Mouse (Mus musculus): Measurements from ENCODE around the gene Trim67. TPM values are rescaled to one million over a fixed set of nuclear protein-coding genes. Genes with fewer than 3 reads are reported as not detected.

Trim67 gene
- polyA plus RNA-seq, 1 experiment from 2014 or later = 0.64 TPM

DNA sequence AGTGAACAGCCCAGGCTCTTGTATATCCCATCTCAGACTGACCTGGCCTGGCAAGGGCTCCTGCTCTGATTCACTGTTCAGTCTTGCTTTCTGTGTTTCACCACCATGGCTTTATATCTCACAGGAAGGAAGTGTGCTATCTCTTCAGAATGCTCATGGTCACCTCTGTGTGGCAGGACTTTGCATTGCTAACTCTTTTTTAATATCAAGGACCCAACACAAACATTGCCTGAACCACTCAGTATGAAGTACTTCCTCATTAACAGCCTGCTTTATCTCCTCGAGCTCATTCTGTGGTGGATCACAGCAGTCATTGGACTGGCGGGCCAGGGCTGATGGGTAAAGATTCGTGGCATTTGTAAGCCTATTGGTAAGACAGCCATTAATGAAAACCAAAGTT is 73.8 kb downstream of the Trim67 start:
- no peak overlapping the region for H3K4me2 ChIP-seq (replicated peaks)
- H3K36me3 ChIP-seq = peaks cover 6% of the 10 kb centered on the region; the same call in 1 of the 2 replicates
- 67% methylated on average over 3 of the region's 3 CpGs for WGBS
- no peak overlapping the region for H3K4me3 ChIP-seq (replicated peaks)
- no peak overlapping the region for H3K9ac ChIP-seq
- H3K27ac ChIP-seq = no peak overlapping the region
- ATAC-seq = no peak
- H3K4me1 ChIP-seq (replicated peaks) = peaks cover 4% of the 10 kb centered on the region; the same call in 1 of the 2 replicates
- no peaks in the 10 kb centered on the region for H3K9me3 ChIP-seq
- no peaks in the 10 kb centered on the region for H3K27me3 ChIP-seq (replicated peaks)

DNA sequence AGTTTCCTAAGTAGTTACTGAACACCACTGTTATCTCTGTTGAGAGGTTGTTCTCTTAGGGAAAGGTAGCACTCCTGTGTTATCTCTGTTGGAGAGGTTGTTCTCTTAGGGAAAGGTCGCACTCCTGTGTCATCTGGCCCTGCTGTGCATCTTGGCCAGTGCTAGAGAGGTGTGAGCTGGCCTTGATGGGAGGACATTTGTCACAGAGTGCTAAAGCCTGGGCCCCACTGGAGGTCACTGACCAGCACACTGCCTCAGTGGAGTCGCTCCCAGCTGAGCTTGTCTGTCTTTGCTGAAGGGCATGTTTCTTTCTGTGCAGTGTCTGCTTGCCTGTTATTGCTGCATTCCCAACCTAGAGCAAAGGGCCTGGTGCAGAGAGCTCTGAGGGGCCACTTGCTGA is 74.2 kb downstream of the Trim67 start:
- H3K9me3 ChIP-seq = no peaks in the 10 kb centered on the region
- H3K9ac ChIP-seq = no peak overlapping the region
- peaks cover 4% of the 10 kb centered on the region; the same call in 1 of the 2 replicates for H3K4me1 ChIP-seq (replicated peaks)
- 49% methylated on average over 2 of the region's 2 CpGs for WGBS
- ATAC-seq = no peak
- no peaks in the 10 kb centered on the region for H3K27me3 ChIP-seq (replicated peaks)
- H3K4me2 ChIP-seq (replicated peaks) = no peak overlapping the region
- H3K36me3 ChIP-seq = peaks cover 8% of the 10 kb centered on the region
- no peak overlapping the region for H3K27ac ChIP-seq
- H3K4me3 ChIP-seq (replicated peaks) = no peak overlapping the region

DNA sequence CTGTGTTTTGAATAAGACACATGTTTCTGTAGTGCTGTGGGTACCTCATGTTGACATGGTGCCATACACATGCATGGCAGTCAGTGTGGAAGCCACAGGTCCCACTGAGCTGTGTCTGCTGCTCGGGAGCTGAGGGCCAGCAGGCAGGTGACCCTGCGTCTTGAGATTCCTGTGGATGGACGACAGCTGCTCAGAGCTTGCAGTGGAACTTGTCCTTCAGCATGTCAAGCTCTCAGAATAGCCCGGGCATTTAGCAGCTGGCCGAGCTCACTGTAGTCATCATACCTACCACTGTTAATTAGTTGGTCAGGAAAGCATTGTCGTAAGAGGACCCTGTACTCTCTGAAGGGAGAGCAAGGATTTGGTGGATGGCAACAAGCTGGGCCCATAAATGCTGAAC is 76.8 kb downstream of the Trim67 start:
- Histone ChIP-seq H3K4me2 (replicated peaks) (no peak overlapping the region), H3K9ac (no peak overlapping the region), H3K27me3 (replicated peaks) (no peaks in the 10 kb centered on the region), H3K4me1 (replicated peaks) (no peaks in the 10 kb centered on the region; the same call in 1 of the 2 replicates), H3K4me3 (replicated peaks) (no peak overlapping the region), H3K36me3 (peaks cover 25% of the 10 kb centered on the region), H3K9me3 (no peaks in the 10 kb centered on the region), H3K27ac (no peak overlapping the region)
- 76% methylated on average over 6 of the region's 6 CpGs for WGBS
- ATAC-seq = no peak

DNA sequence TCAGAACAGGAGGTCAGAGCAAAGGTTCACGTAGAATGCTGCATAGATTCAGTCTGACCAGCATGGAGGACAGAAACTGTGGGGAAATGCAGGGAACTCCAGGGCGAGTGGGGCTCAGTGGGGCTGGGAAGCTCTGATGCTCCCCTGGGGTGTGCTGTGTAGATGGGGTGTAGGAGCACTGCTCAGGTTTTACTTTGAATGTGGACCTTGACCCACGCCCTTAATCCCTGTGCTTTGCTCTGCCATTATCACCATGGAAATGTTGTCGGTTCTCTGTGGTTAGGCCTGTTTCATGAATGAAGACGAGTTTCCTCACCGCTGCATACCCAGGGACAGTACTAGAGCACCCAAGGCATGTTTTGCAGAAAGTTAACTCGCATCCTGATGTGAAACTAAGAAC is 78.6 kb downstream of the Trim67 start:
- Histone ChIP-seq H3K36me3 (peaks cover 32% of the 10 kb centered on the region), H3K4me3 (replicated peaks) (no peak overlapping the region), H3K4me2 (replicated peaks) (no peak overlapping the region), H3K9ac (no peak overlapping the region), H3K9me3 (no peaks in the 10 kb centered on the region), H3K27ac (no peak overlapping the region), H3K27me3 (replicated peaks) (no peaks in the 10 kb centered on the region), H3K4me1 (replicated peaks) (no peaks in the 10 kb centered on the region)
- 72% methylated on average over 7 of the region's 7 CpGs for WGBS
- peak; percentile 65 for ATAC-seq

DNA sequence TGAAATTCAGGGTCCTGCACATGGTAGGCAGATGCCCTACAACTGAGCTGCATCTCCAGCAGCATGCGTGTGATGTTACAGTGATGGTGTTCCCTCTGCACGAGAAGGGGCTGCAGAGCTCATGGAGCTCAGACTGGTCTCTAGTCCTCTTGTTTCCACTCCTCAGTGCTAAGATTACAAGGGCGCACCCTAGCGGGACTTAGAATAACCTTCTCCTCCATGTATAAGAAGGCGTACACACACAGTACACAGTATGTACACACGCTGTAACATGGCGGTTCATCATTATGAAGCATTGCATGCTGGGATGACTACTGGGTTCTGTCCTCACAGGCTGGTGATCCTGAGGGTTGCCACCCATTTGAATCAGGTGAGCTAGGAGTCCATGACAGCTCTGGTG is 79.2 kb downstream of the Trim67 start:
- no peak overlapping the region for H3K4me3 ChIP-seq (replicated peaks)
- no peak overlapping the region for H3K9ac ChIP-seq
- 91% methylated on average over 7 of the region's 7 CpGs for WGBS
- H3K4me1 ChIP-seq (replicated peaks) = no peaks in the 10 kb centered on the region
- no peaks in the 10 kb centered on the region for H3K27me3 ChIP-seq (replicated peaks)
- peak; percentile 19; the same call in 1 of the 2 replicates for ATAC-seq
- H3K4me2 ChIP-seq (replicated peaks) = no peak overlapping the region
- no peaks in the 10 kb centered on the region for H3K9me3 ChIP-seq
- no peak overlapping the region for H3K27ac ChIP-seq
- H3K36me3 ChIP-seq = peaks cover 35% of the 10 kb centered on the region

DNA sequence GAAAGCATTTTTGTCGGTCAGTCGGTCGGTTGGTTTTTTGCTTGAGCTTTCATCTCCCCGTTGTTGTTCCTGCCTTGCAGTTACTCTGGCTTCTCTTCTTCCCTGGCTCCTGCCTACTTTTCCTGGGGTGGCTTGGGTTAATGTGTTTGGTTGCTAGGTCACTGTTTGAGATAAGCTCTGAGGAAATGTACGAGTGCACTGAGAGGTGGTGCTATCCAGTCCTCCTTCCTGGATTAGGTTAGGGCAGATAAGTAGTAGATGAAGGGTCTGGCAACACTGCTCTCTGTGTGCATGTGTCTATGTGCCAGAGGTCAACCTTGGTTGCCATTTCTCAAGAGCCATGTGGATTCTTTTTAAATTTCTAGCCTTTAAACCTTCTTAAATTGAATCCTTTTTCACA is 79.8 kb downstream of the Trim67 start:
- H3K4me1 ChIP-seq (replicated peaks) = no peaks in the 10 kb centered on the region
- peaks cover 41% of the 10 kb centered on the region for H3K36me3 ChIP-seq
- H3K4me2 ChIP-seq (replicated peaks) = no peak overlapping the region
- H3K9me3 ChIP-seq = no peaks in the 10 kb centered on the region
- H3K4me3 ChIP-seq (replicated peaks) = no peak overlapping the region
- no peak overlapping the region for H3K9ac ChIP-seq
- H3K27ac ChIP-seq = no peak overlapping the region
- WGBS = 67% methylated on average over 5 of the region's 5 CpGs
- ATAC-seq = peak; percentile 62; the same call in 1 of the 2 replicates
- no peaks in the 10 kb centered on the region for H3K27me3 ChIP-seq (replicated peaks)

DNA sequence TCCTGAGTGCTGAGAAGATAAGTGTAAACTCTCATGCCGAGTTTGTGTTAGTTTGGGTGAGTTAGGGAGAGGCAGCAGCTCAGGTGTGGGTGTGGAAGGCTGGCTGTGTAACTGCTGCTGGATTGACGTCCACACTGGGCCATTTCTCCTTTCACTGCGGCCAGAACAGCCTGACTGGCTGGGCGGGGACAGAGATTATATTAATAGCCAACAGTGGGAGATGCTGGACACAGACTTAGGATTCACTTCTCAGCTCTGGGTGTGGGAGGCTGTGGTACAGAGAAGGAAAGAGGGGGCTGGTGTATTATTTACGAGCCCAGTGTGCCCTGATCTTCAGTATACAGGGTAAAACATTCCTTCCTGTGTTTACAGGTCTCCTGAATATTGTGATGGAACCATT is 85.2 kb downstream of the Trim67 start:
- Histone ChIP-seq H3K4me2 (replicated peaks) (no peak overlapping the region), H3K9me3 (no peaks in the 10 kb centered on the region), H3K27me3 (replicated peaks) (no peaks in the 10 kb centered on the region), H3K4me3 (replicated peaks) (no peak overlapping the region), H3K27ac (no peak overlapping the region), H3K9ac (no peak overlapping the region), H3K36me3 (peaks cover 62% of the 10 kb centered on the region), H3K4me1 (replicated peaks) (no peaks in the 10 kb centered on the region)
- WGBS = 81% methylated on average over 5 of the region's 5 CpGs
- no peak for ATAC-seq

DNA sequence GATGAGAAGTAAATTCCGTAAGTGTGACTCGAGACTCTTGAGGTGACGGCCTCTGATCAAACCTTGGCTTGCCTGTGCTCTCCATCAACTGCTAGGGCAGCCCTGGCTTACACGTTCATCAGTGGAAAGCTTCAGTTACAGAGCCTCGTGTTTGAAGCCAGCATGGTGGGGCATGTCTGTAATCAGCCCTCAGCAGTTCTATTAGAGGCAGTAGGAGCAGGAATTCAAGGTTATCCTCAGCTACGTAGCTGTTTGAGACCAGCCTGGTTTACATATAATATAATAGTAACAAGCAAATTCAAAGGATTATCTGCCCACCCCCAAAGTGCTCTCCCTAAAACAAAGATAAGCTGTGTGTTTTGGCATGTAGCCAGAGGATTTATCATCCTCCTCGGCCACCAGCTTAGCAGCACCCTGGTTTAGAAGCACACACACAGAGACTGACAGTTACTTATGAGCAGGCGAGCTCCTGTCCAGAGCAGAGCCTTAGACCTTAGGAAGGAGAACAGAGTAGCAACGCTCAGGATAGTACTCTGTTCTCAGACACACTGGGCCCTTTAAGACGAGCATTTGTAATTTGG is 86.1 kb downstream of the Trim67 start:
- Histone ChIP-seq H3K9ac (no peak overlapping the region), H3K4me2 (replicated peaks) (no peak overlapping the region), H3K4me3 (replicated peaks) (no peak overlapping the region), H3K36me3 (peaks cover 65% of the 10 kb centered on the region), H3K4me1 (replicated peaks) (no peaks in the 10 kb centered on the region), H3K9me3 (no peaks in the 10 kb centered on the region), H3K27me3 (replicated peaks) (no peaks in the 10 kb centered on the region), H3K27ac (no peak overlapping the region)
- no peak for ATAC-seq
- 69% methylated on average over 10 of the region's 10 CpGs for WGBS

Other genes starting within 250 kb of the Trim67 start
- gene Agt, start 223.4 kb upstream of the Trim67 start, polyA plus RNA-seq (2015; fragmentation: Nextera tagmentation; extraction: Ambion mirVana) = 4.1 and 5.8 TPM in 2 replicates
- 1.6 and 1.7 TPM in 2 replicates for gene Capn9, start 217.0 kb upstream of the Trim67 start, polyA plus RNA-seq (2015; fragmentation: Nextera tagmentation; extraction: Ambion mirVana)
- gene 2310022B05Rik, start 129.7 kb upstream of the Trim67 start, polyA plus RNA-seq (2015; fragmentation: Nextera tagmentation; extraction: Ambion mirVana) = 24.4 TPM in 2 replicates
- gene Ttc13, start 71.1 kb upstream of the Trim67 start, polyA plus RNA-seq (2015; fragmentation: Nextera tagmentation; extraction: Ambion mirVana) = 42.7 and 42.8 TPM in 2 replicates
- 19.7 and 20.9 TPM in 2 replicates for gene Arv1, start 71.0 kb upstream of the Trim67 start, polyA plus RNA-seq (2015; fragmentation: Nextera tagmentation; extraction: Ambion mirVana)
- gene Fam89a, start 41.3 kb upstream of the Trim67 start, polyA plus RNA-seq (2015; fragmentation: Nextera tagmentation; extraction: Ambion mirVana) = 3.9 and 4.3 TPM in 2 replicates
- 82.6 and 83.9 TPM in 2 replicates for gene Gnpat, start 69.9 kb downstream of the Trim67 start, polyA plus RNA-seq (2015; fragmentation: Nextera tagmentation; extraction: Ambion mirVana)
- gene 2810004N23Rik, start 70.0 kb downstream of the Trim67 start, polyA plus RNA-seq (2015; fragmentation: Nextera tagmentation; extraction: Ambion mirVana) = 44.8 and 48.6 TPM in 2 replicates
- gene Exoc8, start 104.6 kb downstream of the Trim67 start, polyA plus RNA-seq (2015; fragmentation: Nextera tagmentation; extraction: Ambion mirVana) = 7.5 and 7.8 TPM in 2 replicates
- 8.4 and 8.5 TPM in 2 replicates for gene Sprtn, start 104.8 kb downstream of the Trim67 start, polyA plus RNA-seq (2015; fragmentation: Nextera tagmentation; extraction: Ambion mirVana)
- 14.0 and 14.4 TPM in 2 replicates for gene Egln1, start 156.2 kb downstream of the Trim67 start, polyA plus RNA-seq (2015; fragmentation: Nextera tagmentation; extraction: Ambion mirVana)
- 99.3 and 104 TPM in 2 replicates for gene Tsnax, start 219.9 kb downstream of the Trim67 start, polyA plus RNA-seq (2015; fragmentation: Nextera tagmentation; extraction: Ambion mirVana)

Measured in intestine, embryonic 15.5 days (tissue).